Mouse (Mus musculus) ZHBTc4 (cell line): ENCODE data around the gene Shisa4.
"Not testable (repeated sequence)": the region's sequence is repeated elsewhere in the genome, so short reads cannot be mapped to it uniquely, and the experiment has no call there.

Experiments
- DNase-seq: peaks from one replicate; pipeline ENCODE4 v3.0.0-alpha.2; 2011; ENCODE audit warnings: low read depth, low spot score

The Shisa4 gene

GRCm38 (mm10) chr1:135374868-135375581 is at the start of gene Shisa4:
Gene Shisa4 (minus strand): TSS chr1:135375237.
- DNase-seq = peak; percentile 39

- DNase-seq = no peak
Measured at GRCm38 (mm10) chr1:135422772-135423171, 47.7 kb upstream of the Shisa4 start.

GRCm38 (mm10) chr1:135413996-135414395 is 39.0 kb upstream of the Shisa4 start:
- DNase-seq = no peak

GRCm38 (mm10) chr1:135412130-135412529 is 37.1 kb upstream of the Shisa4 start:
- DNase-seq = no peak

DNA sequence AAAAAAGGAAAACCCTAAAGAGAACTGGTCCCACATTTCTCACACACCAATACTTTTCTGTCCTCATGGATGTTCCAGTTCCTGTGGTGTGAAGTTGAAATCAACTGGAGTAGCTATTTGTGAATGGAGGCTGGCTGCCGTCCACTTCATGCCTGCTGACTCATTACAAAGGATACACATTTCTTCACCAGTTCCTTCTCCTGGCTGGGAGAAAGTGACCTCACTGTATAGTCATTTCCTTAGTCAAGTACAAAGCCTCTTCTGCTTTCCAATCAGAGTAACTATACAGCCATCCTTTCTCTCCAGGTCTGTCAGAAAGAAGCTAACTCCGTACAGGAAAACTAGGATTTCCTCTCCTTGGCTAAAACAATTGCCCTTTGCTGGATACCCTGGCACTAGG is 35.9 kb upstream of the Shisa4 start:
- no peak for DNase-seq

GRCm38 (mm10) chr1:135408973-135409372 is 33.9 kb upstream of the Shisa4 start:
- no peak for DNase-seq

- peak; percentile 50 for DNase-seq
Measured at GRCm38 (mm10) chr1:135405356-135405755, 30.3 kb upstream of the Shisa4 start.

DNA sequence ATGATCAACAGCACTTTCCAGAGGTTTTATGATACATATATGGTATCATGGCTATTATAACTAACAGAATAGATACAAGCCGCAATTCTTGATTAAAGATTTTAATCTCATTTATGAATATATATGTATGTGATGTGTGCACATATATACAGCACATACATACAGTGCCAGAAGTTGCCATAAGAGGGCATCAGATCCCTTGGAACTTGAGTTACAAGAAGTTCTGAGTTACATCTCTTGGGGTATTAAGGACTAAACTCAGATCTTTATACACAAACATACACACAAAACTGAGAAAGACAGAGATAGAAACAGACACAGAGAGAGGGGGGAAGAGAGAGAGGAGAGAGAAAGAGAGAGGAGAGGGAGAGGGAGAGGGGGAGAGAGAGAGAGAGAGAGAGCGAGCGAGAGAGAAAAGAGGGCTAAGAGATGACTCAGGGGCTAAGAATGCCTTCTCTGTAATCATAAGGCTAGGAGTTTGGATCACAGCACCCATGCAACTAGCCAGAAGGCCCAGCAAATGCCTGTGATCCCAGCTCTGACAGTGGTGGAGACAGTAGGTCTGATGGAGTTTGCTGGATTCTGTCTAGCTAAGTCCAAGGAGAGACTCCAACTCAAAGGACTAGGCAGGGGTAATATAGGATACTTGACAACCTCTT is 26.5 kb upstream of the Shisa4 start:
- DNase-seq = no peak

DNA sequence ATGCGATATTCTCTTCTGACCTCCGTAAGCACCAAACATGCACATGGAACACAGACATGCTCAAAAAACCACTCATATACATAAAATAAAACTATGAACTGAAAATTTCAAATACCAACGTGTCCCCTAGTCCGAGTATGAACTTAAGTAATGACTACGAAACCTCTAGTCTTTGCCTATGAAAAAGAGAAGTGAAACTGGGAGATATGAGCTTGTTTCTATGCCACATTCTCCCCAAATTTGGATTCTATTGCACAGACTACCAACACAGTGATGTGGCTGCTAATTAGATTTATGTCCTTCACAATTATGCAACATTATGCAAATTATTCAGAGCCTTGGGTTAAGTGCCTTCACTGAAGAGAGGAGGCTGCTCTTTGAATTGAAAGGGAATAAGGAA is 24.4 kb upstream of the Shisa4 start:
- DNase-seq = no peak

GRCm38 (mm10) chr1:135385161-135385560 is 10.1 kb upstream of the Shisa4 start:
- no peak for DNase-seq

DNA sequence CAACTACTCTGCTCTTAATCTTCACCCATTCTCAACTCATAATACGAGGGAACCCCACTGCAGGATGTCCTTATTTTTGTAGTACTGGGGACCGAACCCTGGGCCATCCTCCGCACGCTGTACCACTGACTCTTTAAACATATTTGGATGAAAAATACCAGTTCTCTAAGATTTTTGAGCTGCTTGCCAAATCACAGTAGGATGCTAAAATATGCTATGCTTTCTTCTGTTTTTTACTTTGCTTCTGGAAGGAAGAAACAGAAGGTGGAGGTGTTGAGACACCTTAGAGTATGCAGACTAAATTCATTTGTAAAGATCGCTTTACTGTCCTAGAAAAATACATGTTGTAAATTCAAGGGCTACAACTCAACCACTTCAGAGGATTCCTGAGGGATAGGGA is 9.1 kb upstream of the Shisa4 start:
- DNase-seq = no peak

DNA sequence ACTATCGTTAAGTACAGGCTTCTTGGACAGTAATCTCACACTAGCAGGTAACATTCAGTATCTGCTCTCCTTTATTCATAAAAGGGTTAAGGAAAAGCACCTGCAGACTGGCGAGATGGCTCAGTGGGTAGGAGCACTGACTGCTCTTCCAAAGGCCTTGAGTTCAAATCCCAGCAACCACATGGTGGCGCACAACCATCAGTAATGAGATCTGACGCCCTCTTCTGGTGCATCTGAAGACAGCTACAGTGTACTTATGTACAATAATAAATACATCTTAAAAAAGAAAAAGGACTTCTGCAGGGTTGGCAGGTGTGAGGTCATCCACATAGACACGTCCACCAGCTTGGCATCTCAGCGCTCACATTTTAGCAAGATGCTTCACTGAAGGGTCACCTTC is 6.5 kb upstream of the Shisa4 start:
- not testable (repeated sequence) for DNase-seq

DNA sequence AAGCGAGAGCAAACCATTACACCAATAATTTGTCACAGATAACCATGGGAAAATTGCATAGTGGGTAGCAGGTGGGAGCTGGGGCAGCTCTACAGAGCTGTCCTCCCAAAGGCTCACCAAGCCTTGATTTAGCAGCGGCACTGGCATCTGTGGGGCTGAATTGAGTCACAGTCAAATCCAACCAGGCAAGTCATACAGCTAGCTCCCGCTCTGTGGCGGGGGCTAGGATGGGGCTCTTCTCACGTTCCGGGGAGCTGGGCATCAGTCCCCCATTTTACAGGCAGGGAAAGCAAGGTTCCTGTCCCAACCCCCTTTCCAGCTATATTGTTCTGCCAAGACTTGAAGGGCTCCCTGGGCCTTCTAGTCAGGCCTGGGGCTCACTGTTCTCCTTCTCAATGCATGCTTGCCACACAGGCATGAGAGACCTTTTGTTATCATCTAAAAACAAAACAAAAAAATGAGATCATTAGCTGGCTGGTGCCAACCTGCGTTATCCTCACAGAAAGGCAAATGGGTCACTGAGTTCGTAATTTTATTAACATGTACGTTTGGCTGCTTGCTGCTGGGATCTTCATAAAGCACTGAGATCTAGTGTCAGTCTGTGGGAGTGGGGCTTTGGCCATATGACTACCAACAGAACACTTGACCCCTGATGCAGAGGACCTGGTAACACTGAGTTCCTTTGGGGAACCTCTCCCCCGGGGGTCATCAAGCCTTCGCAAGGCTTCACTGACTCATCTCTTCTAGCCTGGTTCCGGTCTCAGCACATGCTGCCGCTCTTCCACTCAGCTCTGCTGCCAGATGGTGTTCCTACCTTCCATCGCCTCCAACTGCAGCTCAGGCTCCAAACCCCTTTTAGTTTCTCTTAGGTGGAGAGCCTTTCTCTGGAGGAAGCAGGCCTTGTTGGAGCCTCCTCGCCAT is 5.3 kb upstream of the Shisa4 start:
- no peak for DNase-seq

DNA sequence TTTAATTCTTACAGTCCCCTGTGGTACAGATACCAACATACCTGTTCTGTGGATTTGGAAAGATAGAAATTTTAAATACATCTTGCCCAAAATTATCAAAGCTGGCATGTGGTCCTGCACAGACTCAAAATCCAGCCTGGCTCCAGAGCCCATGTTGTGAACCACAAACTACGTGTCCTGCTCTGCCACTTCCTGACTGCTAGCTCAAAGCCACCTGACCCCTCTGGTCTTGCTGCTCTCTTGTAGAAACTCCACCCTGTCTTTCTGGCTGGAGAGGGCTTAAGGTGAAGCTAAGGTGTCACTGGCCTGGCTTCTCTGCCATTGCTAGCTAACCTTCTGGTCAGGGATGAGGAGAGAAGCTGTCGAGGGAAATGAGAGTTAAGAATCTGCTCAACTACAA is 4.0 kb upstream of the Shisa4 start:
- DNase-seq = no peak

DNA sequence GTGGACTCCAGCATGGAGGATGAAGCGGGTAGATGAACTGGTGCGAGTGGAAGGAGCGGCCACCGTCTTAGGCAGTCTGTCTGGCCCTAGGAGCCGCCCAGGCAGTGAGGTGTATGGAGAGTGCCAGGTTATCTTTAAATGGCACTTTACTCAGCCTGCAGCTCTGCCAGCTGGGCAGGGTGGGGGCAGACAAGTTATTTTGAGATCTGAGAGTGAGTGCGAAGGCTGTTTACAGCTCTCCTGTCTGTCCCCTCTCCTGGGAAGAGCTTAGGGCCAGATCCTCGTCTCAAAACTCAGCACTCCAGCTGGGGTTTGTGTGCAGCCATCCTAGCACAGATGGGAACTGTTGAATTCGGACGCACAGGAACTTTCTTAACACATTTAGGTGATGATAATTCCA is 3.5 kb upstream of the Shisa4 start:
- DNase-seq = no peak

DNA sequence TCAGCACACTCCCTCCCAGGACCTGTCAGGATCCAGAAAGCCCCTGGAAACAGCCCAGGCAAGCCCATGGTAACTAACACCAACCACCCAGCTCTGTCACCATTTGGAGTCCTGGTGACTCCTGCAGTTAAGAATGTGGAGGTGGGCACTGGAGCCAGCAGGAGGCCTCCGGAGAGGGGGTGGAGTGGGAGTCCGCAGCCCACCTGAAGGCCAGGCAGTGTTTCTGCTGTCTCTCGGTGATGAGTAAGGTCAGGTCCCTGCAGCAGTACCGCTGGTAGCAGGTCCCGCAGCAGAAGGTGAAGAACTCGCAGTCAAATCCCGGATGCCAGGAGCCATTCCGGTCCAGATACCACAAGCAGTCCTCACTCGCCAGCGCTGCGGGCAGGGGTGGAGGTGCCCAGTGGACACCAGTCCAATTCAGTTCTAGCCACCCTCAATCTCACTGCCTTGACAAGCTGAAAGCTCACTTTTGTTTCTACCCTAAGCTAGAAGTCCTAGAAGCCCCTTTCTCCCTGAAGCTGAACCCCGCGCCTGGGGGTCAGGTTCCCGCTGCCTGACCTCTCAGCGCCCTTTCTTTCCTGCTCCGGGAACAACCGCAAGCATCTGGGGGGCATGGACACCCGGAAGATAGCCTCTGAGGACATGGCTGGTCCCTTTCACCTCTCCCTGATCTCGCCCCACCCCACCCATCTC is 716 bp downstream of the Shisa4 start:
- DNase-seq = no peak

DNA sequence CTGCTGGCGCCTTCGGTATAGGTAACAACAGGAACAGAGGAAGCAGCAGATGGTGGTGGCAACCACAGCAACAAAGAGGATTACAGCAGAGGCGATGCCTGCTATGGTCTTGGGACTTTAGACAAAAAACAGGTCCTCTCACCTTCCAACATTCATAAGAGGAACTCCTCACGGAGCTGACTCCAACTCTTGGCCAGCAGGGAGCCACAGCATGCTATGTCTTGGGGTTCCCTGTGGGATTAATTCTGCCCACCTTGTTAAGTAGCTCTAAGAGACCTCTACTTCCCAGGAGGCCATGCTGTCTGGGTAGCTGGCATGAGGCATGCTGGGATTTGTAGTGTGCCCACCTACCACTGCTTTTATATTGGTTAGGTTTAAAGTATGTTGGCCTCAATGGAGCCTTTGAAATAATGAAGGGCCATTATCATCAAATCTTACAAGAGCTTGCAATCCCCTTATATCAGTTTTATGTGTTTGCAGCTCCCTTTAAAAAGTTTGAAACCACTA is 1.8 kb downstream of the Shisa4 start:
- DNase-seq = no peak

DNA sequence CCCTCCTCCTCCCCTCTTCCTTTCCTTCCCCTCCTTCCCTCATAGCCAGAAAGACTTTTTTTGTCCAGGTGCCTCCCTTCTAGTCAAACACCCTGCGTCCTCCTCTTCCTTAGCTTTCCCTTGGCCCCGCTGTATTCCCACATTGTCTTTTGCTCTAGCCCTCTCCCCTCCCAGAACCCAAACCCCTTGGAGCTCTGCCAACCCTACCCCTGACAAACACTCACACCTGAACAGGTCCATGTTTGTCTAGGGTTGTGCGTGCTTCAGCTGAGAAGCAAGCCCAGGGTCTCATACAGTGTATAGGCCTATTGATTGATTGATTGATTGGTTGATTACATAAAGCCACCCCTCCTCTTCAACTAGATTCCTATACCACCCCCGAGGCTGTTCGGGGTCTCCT is 5.6 kb downstream of the Shisa4 start:
- DNase-seq = no peak

DNA sequence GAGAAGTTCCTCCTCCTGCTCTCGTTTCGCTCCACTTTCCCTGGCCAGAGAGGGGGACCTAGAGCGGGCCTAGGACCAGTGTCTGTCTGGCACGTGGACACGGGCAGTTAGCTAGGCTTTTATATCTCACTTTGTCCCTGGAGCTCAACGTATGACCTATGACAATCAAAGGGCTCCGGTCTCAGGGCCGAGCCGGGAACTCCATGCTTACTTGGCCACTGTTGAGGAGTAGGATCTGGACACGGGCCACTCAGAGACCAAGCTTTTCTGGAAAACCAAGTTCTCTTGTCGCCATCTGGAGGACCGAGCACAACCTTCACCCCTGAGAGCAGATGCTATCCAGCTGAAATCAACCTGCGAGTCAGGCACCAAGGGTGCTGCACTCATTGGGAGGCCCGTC is 6.1 kb downstream of the Shisa4 start:
- peak; percentile 65 for DNase-seq

DNA sequence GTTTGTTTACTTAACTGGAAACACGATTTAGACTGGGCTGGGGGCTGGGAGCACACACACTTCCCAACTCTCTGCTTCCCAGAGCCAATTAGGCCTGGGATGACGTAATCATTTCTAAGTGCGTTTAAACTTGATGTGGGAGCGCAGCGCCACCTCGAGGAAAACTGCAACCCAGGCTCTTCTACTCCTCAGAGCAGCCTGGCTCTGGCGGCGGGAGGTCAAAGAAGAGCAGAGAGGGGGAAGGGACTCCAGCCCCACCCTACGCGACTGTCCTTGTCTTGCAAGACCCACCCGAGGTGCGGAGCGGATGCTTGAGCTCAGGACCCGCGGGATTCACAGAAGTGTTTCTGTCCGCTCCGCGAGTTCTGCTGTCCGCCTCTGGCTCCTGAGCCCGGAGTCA is 6.8 kb downstream of the Shisa4 start:
- peak; percentile 99 for DNase-seq

GRCm38 (mm10) chr1:135367595-135367994 is 7.4 kb downstream of the Shisa4 start:
- no peak for DNase-seq

DNA sequence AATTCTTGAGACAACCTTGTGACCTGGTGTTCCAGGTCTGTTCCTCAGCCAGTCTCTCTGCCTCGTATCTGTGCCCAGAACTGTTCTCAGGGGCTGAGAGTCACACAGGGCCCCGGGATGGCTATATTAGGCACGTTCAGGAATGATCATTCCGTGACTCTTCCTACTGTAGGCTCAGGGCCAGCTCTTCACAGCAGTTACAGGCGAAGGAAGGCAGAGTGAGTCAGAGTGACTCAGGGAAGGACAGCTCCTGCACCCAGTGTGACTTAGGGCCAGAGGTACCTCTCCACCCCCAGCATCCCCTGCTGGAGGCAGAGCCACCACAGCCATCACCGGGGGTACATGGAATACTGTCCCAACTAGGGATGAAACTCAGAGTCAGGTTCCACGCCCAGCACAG is 8.0 kb downstream of the Shisa4 start:
- DNase-seq = no peak
